ENCODE assay signal across 11 mouse cellular contexts in the genomic region with DNA sequence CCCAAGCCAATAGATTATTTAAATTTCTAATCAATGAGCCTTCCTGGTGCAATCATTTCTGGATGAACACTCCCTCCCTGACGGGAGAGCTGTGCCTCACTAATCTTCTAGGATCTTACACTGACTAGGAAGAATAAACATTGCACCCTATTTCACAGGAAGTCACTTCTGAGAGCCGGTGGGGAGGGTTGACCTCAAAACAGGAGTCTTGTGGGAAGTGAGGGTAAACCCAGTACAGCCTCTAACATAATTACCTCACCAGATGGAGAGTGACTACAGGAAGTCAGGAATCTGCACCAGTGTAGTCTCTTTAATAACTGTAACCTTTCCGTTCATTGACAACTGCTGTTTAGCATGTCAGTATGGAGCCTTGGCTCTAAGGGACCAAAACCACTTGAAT.
DNase-seq lines count a peak whose midpoint lies in the region; ATAC-seq and TF ChIP-seq lines count a peak whose summit lies in the region.
"Had no signal": no experiment of that assay in that cellular context is flagged by ENCODE, and none has a peak within 500 bp of the region (broad histone marks: within the 10 kb centered on the region; RNA-seq: fewer than 3 reads in every experiment).

No protein-coding gene starts in this region.

- H3K4me1 ChIP-seq in heart, embryonic 11.5 days (ENCODE audit: control insufficient read depth, insufficient read depth, low read length), result peaks cover 2% of the 10 kb centered on the region
- H3K4me1 ChIP-seq in forebrain, embryonic 13.5 days, result no peaks in the 10 kb centered on the region
- H3K4me1 ChIP-seq: hindbrain, embryonic 12.5 days had no signal

- no peak overlapping the region for H3K9ac ChIP-seq in heart, embryonic 11.5 days (ENCODE audit: low read depth, low read length)
- no peak overlapping the region for H3K9ac ChIP-seq in forebrain, embryonic 13.5 days
- H3K9ac ChIP-seq: embryonic facial prominence, embryonic 15.5 days; hindbrain, embryonic 12.5 days had no signal

- no peak for ATAC-seq in heart, embryonic 11.5 days (replicated peaks; ENCODE audit: insufficient number of reproducible peaks, low FRiP score, low TSS enrichment)
- no peak for ATAC-seq in forebrain, embryonic 13.5 days

- no peaks in the 10 kb centered on the region for H3K27me3 ChIP-seq in heart, embryonic 11.5 days (ENCODE audit: control insufficient read depth, insufficient read depth, low read length)
- H3K27me3 ChIP-seq in myocyte (ENCODE audit: control insufficient read depth, insufficient read depth, insufficient read length), result no peaks in the 10 kb centered on the region
- H3K27me3 ChIP-seq in forebrain, embryonic 13.5 days, result no peaks in the 10 kb centered on the region
- H3K27me3 ChIP-seq: CH12.LX; embryonic facial prominence, embryonic 15.5 days; hindbrain, embryonic 12.5 days had no signal

- H3K36me3 ChIP-seq in heart, embryonic 11.5 days (ENCODE audit: control insufficient read depth, insufficient read depth, low read length), result no peaks in the 10 kb centered on the region
- no peaks in the 10 kb centered on the region for H3K36me3 ChIP-seq in myocyte (ENCODE audit: control insufficient read depth, insufficient read depth)
- H3K36me3 ChIP-seq in forebrain, embryonic 13.5 days (ENCODE audit: poor library complexity, severe bottlenecking), result no peaks in the 10 kb centered on the region
- H3K36me3 ChIP-seq: embryonic facial prominence, embryonic 15.5 days; hindbrain, embryonic 12.5 days had no signal

- H3K4me3 ChIP-seq in heart, embryonic 11.5 days (ENCODE audit: low read depth, low read length), result no peak overlapping the region
- no peak overlapping the region for H3K4me3 ChIP-seq in myocyte
- H3K4me3 ChIP-seq in forebrain, embryonic 13.5 days, result no peak overlapping the region
- H3K4me3 ChIP-seq: embryonic facial prominence, embryonic 15.5 days; hindbrain, embryonic 12.5 days had no signal

- no peaks in the 10 kb centered on the region for H3K9me3 ChIP-seq in heart, embryonic 11.5 days (replicated peaks; ENCODE audit: control insufficient read depth, low read length)
- no peaks in the 10 kb centered on the region for H3K9me3 ChIP-seq in forebrain, embryonic 13.5 days (replicated peaks)
- H3K9me3 ChIP-seq: embryonic facial prominence, embryonic 15.5 days; hindbrain, embryonic 12.5 days had no signal

- H3K79me2 ChIP-seq in myocyte (ENCODE audit: control insufficient read depth, insufficient read depth), result no peaks in the 10 kb centered on the region

- DNase-seq in heart, adult 8-10 months (ENCODE audit: low spot score), result peak; percentile 53
- peak; percentile 27 for DNase-seq in lung, postnatal 36 days
- DNase-seq in lung, postnatal 25 days (ENCODE audit: low spot score), result no peak
- no peak for DNase-seq in adipocyte (ENCODE audit: low spot score)
- no peak for DNase-seq in adrenal gland, adult 2 months

- no peak overlapping the region for H3K27ac ChIP-seq in heart, embryonic 11.5 days (ENCODE audit: low read depth, low read length)
- no peak overlapping the region for H3K27ac ChIP-seq in forebrain, embryonic 13.5 days
- H3K27ac ChIP-seq: hindbrain, embryonic 12.5 days had no signal

- TF ChIP-seq POLR2A in myocyte (IDR thresholded peaks at IDR 0.05; ENCODE audit: insufficient read length, low read depth), result no peak

- H3ac ChIP-seq in myocyte (ENCODE audit: control insufficient read depth, insufficient read length), result no peak overlapping the region

- 43% methylated on average over 3 of the region's 3 CpGs for WGBS in heart, embryonic 11.5 days (ENCODE audit: insufficient replicate concordance)
- 72% methylated on average over 3 of the region's 3 CpGs for WGBS in forebrain, embryonic 13.5 days

- H3K4me2 ChIP-seq in heart, embryonic 11.5 days, result no peak overlapping the region
- peak overlapping the region; percentile 3 for H3K4me2 ChIP-seq in myocyte (ENCODE audit: low read depth)
- H3K4me2 ChIP-seq in forebrain, embryonic 13.5 days, result no peak overlapping the region
- H3K4me2 ChIP-seq: embryonic facial prominence, embryonic 15.5 days; hindbrain, embryonic 12.5 days had no signal

TF ChIP-seq in myocyte, 11 proteins besides CTCF, POLR2A, EP300 and RAD21:
- TF ChIP-seq USF1 (IDR thresholded peaks at IDR 0.05; ENCODE audit: low read depth) (no peak), CEBPB (IDR thresholded peaks at IDR 0.05; ENCODE audit: insufficient read depth, poor library complexity, severe bottlenecking) (peak; percentile 64; the same call in 1 of the 2 replicates)
TF ChIP-seq in myocyte: peak in this region for 1.

Comparison
In these comparisons a context has a peak if more than half of its experiments do, and no peak if none do; other contexts are left out.
1. DNase-seq: peak in heart, adult 8-10 months (single experiment) and lung, postnatal 36 days (single experiment); none in lung, postnatal 25 days (single experiment), adipocyte (single experiment) and adrenal gland, adult 2 months (single experiment).